Mouse (Mus musculus) brain, embryonic 14.5 days (tissue): ENCODE measurements around the gene Lix1.

Experiments
- CTCF ChIP-seq: fragments of 200-500 bp; IDR thresholded peaks from 2 replicates; pipeline ENCODE4 v1.5.1; 2012; ENCODE audit warnings: inconsistent platforms, mild to moderate bottlenecking, moderate library complexity, borderline replicate concordance; ENCODE audit not compliant: insufficient read depth, insufficient read length; ENCODE audit errors: extremely low read depth
- POLR2A ChIP-seq: fragments of 200-500 bp; IDR thresholded peaks from 2 replicates; pipeline ENCODE4 v1.6.1; 2012; ENCODE audit warnings: mild to moderate bottlenecking, inconsistent platforms, borderline replicate concordance; ENCODE audit not compliant: poor library complexity, insufficient read depth, insufficient read length, severe bottlenecking; ENCODE audit errors: extremely low read depth

DNA sequence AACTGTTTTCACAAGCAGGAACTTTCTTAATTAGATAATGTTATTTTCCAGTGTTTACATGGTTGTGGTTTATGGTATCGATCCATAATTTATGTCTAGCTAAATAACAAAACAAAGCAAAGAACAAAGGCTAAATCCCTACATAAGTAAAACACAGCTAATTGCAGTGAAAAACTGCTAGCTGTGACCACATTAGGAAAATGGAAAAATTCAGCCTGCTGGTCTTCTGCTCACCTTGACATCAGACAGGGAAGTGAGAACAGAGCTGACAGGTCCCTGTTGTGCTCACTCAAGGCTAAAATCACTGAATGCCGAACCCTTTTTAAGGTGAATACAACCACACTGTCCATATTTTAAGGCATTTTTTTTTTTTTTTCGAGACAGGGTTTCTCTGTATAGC lies 50.1 kb downstream of the Lix1 start:
- TF ChIP-seq CTCF: no peak
- no peak for TF ChIP-seq POLR2A
